Mouse (Mus musculus): ENCODE measurements around the gene Dtd1.
"Not testable (repeated sequence)": the region's sequence is repeated elsewhere in the genome, so short reads cannot be mapped to it uniquely, and the experiment has no call there.

The Dtd1 gene

DNA sequence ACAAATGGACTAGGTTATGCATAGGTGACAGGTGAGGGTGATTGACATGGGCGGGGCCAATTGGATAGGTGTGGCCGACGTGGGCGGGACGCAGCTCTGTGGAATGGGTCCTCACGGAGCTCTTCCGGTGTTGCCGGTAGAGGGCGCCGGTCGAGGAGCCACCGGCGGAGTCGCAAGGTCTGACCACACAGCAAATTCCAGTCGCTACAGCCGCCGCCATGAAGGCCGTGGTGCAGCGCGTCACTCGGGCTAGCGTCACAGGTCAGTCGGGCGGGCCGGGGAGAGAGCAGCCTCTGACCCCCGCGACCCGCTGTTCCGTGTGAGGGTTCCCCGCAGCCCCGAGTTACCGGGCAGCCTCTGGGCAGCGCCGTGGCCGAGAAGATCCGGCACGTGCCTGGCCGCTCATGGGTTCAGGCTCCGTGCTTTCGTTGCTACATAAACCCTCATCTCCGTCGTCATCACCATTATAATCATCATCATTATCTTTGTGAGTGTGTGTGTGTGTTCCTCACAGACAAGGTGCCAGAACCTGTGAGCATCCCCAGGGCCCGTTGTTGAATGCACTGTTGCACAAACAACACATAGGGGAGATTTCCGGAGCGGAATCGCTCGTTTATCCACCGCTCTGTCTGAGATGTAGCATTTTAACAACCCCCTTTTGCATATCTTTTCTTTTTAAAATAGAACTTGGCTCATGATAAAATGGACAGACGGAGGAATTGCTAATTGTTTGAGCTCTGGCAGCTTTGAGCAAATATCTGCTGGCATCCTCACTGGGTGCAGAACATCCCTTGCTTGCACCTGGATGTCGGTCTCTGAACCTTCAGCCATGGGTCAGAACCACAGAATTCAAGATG, at the start of gene Dtd1:
Dtd1 (plus strand) TSS at position 67 of the 857 bp plus-strand sequence.
- peak; percentile 90 to 92 for DNase-seq

DNA sequence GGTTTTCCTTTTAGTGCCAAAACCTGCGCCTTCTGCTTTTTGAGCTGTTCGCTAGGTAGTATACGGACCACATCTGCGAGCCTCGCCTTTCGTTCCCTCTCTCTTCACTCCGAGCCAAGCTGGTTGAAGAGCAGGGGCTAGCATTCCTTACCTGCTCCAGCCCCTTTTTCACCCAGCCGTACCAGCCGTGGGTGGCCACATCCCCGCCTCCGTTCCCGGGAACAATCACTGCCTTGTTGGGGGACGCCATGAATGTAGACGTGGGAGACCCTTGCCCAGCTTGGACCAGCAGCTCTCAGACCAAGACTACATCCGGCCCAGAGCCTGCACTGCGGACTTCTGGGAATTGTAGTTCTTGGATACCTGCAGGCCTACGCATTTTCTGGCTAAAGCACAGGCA, 49.2 kb upstream of the Dtd1 start, which contains the start of gene Rbbp9:
Rbbp9 (minus strand) TSS at position 341 of the 400 bp plus-strand sequence.
- peak; percentile 61 to 64 for DNase-seq

DNA sequence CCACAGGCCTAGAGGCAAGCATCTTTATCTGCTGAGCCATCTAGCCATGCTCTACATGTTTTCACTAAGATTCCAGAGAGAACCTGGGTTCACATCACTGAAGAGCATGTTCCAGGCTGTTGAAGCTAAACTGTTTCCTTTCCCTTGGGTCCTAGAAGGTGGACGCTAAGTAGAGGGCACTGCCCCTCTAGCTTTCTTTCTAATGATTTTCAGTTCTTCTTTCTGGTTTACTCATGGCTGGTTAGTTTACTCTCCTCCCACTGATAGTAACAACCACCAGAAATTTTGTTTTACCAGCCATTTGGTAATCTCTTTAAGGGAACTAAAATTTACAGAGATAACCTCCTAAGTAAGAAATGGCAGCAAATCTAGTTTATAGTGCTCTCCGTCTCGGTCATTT, 45.8 kb upstream of the Dtd1 start:
- no peak for DNase-seq

DNA sequence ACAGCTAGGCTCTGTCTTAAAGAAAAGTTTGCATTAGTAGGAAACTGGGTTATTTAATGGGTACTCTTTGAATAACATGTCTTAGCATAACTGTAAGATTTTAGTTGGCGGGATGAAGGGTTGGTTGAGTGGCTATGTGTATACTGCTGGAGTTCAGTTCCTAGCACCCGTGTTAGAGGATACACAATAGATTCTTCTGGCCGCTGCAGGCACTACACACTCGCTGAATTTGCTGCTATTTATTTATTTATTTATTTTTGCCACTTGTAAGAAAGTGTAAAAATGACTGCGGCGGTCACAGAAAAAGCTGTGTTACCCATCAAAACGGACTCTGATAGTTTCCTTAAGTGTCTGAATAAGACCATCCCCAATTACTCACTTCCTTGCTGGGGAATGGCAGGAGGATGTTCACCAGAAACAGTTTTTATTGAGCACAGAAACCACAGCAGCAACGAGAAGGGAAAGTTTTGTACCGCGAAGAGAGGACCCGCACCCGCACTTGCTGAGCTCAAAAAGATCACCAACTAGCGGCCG, 44.3 kb upstream of the Dtd1 start:
- no peak for DNase-seq

DNA sequence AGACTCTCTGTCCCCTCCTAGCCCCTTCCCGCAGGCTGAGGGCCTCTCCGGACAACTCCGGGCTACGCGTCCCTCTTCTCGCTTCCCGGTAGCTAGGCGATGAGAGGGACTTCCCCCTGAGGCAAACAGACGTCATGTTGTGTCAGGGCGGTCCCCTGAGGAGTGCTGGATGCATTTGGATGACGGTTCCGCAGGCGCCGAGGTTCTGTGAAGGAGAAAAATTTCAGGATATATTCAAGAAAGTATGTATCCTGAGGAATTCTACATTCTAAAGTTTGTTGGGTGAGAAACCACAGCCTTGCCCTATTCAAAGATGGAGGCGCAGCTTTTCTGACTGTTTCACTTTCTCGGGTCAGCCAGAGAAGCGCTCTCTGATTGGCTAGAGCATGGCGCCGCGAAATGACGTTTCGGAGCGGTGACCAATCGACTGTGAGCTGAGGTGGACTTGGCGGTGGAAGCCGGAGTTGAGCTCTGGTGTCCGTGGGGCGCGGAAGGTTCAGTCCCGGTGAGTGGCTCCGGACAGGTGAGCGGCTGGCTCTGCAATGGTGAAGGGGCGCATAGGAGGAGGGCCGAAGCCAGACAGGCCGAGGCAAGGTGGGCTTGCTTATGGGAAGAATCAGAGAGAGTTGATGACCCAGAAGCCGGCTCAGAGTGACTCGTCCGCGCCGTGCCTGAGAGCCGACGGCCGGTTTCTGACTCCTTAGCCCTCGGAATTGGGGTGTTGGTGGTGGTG, 43.7 kb upstream of the Dtd1 start, which contains the start of gene Sec23b:
Sec23b (plus strand) TSS at position 410 of the 733 bp plus-strand sequence.
- DNase-seq = peak; percentile 97 to 98

DNA sequence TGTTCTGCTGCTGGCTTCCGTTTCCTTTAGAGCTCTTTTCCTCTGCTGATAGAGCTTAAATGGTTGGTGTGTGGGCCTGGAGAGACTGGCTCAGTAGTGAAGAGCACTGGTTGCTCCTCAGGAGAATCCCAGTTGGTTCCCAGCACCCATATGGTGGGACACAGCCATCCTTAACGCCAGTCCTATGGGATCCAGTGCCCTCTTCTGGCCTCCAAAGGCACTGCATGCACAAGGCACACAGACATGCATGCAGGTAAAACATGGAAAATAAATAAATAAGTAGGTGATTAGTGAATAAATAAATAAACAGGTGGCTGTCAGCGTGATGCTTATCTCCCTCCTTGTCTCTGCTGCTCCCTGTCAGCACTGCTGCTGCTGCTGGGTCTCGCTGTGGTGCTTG, 11.0 kb upstream of the Dtd1 start:
- DNase-seq = no peak

DNA sequence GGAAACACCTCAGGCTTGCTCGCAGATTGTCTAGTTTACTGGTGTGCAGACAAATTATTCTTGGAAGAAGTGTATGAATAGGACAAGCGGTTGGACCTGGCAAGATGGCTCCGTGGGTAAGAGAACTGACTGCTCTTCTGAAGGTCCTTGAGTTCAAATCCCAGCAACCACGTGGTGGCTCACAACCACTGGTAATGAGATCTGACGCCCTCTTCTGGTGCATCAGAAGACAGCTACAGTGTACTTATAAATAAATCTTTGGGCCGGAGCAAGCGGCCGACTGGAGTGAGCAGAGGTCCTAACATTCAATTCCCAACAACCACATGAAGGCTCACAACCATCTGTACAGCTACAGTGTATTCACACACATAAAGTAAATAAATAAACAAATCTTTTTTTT, 6.7 kb upstream of the Dtd1 start:
- not testable (repeated sequence) for DNase-seq

DNA sequence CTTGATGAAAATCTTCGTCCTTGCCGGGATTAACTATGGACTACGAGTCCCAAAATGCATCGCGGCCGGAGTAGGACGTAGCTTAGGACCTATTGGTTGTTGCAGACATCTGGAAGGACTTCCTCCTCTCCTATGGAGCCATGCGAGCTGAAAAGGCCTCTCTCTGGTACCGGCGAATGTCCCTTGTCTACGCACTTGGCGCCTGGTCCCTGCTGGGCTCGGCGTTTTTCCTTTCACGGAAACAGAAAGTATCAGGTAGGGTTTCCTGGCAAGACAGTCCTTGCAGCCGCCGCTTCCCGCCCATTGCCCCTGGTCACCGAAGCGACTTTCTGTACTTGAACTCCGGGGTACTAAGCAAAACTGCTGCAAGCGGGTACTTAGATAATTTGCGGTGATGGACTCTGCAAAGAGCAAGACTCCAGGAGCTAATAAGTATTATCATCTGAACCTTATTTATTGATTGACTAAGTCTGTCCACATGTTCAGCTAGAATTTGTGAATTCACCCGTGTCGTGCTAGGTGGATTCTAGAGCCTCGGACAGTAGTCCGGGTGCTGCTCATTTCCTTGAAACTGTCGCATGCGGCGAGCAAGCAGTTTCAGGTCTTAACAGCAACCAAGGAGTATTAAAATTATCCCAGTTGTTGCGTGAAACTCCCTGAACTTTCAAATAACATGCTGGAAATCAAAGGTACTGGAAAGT, 5.6 kb upstream of the Dtd1 start, which contains the start of gene Smim26:
Smim26 (plus strand) TSS at position 104 of the 701 bp plus-strand sequence.
- peak; percentile 76 to 80 for DNase-seq

DNA sequence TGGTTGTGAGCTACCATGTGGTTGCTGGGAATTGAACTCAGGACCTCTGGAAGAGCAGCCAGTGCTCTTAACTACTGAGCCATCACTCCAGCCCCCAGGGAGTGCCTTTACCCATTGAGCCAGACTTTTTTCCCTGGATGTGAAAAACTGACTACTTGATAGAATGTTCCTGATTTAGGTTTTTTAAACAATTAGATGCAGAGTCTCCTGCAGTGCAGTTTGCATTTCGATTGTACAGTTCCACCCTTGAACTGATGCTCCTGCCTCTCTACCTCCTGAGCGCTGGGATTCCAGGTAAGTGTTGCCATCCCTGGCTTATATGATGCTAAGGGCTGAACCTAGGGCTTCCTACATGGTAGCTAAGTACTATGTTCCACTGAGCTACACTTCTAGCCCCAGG, 1.7 kb upstream of the Dtd1 start:
- no peak for DNase-seq

DNA sequence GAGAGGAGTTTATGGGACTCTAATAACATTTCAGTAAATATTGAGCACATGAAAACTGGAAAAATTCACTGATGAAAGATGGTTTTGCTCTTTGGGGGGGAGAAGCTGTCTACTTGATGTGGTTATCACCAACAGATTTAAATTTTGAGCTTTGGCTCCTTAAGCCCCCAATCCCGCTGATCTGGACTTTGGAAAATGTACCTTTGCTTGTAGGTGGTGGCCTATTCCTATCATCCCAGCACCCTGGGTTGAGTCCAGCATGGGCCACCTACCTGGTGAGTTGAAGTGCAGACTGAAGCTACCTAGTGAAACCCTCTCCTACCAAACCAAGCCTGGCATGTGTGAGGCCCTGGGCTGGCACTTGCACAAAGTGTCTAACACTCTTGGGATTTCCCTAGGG, 1.9 kb downstream of the Dtd1 start:
- DNase-seq = no peak

DNA sequence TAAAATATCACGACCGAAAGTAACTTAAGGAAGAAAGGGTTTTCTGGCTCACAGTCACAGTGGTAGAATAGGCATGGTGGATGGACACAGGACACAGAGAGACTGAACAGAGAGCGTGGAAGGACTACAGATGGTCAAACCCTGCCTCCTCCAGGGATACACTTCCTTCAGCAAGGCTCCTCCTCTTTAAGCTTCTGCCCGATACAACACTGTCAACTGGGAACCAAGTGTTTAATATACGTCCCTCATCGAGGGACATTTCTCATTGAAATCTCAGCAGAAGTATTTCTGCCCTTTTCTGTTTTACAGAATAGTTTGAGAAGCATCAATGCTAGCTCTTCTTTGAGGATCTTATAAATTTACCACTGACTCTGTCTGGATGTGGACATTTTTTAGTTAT, 14.3 kb downstream of the Dtd1 start:
- DNase-seq = no peak

DNA sequence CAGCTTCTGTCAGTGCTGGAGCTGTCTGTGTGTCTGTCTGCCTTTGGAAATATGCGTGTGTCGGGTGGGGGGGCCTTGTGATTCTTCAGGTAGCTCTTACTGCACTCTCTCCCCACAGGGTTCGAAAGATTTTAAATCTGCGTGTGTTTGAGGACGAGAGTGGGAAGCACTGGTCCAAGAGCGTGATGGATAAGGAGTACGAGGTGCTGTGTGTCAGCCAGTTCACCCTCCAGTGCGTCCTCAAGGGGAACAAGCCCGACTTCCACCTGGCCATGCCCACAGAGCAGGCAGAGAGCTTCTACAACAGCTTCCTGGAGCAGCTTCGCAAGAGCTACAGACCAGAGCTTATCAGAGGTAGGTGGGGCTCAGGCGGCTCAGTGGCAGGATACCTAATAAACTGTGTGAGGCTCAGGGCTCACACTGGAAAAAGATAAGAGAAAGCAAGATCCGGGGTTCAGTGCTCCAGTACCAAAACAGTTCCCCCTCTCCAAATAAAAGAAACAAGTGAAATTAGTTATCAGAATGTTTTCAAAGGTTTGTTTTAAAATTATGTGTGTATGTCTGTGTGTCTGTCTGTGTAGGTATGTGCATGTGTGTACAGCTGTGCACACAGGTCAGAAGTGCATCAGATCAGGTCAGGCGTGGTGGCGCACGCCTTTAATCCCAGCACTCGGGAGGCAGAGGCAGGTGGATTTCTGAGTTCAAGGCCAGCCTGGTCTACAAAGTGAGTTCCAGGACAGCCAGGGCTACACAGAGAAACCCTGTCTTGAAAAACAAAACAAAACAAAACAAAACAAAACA, 17.6 kb downstream of the Dtd1 start:
- DNase-seq = no peak

DNA sequence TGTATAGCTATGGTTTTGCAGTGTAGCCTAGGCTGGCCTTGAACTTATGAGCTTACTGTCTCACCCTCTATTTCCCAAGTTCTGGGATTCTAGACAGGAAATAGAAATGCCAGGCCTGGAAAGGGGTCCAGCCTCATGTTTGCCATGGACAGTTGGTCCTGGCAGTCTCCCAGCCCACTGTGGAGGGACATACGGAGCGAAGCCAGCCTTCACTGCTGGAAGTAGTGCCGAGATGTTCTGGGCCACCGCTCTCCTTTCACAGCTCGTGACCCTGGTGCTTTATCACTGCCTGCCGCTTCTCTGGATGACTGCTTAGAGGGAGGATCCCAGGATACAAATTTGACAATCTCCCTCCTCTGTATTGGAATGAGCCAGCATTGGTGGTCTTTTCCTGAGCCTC, 21.8 kb downstream of the Dtd1 start:
- no peak for DNase-seq

DNA sequence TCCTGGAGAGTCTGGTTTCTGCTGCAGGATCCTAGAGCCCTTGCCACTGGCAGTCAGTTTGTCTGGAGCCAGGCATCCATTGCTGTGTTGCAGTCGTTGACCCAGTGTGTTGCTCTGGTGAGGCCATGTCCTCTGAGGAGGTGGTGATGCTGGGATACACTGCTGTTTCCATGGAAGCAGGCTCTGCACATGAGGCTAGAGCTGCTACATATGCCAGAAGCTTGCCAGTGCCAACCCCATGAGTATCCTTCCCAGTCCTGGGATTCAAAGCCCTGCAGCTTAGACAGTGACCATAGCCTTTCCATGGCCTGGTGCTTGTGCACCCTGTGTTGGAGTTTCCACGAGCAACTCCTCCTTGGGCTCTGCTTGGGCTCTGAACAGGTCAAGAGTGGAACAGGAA, 33.9 kb downstream of the Dtd1 start:
- no peak for DNase-seq

DNA sequence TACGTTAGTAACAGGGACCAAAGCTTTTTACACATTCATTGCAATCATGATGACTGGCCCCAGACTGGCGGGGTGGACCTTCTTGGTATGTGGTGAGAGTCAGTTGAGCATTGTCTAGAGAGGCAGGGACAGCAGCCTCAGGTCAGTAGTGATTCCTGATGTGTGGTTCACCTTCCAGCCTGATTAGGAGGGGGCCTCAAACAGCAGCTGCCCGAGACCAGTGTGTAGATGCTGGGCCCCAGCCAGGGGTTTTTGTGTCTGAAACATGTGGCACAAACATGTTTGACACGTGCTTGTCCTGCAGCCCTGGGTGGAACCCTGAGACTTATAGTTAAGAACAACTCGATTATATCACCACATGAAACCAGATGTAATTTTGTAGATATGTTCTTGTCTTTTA, 34.5 kb downstream of the Dtd1 start:
- DNase-seq = no peak

DNA sequence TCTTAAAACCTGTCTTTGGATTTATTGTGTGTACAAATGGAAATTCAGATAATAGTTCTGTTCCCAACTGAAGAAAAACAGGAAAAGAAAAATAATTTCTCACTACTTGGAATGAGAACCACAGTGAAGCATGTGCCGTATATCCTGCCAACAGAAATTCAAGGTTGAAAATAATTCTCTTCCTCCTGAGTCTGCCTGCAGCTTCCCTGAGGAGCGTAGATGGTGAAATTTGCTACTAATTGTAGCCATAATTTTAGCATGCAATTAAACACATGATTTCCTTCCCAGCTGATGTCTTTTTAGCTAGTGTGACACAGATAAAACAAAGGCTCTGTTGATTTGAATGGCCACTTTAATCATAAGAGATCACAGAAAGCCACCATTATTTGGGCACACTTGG, 35.0 kb downstream of the Dtd1 start:
- DNase-seq = no peak

DNA sequence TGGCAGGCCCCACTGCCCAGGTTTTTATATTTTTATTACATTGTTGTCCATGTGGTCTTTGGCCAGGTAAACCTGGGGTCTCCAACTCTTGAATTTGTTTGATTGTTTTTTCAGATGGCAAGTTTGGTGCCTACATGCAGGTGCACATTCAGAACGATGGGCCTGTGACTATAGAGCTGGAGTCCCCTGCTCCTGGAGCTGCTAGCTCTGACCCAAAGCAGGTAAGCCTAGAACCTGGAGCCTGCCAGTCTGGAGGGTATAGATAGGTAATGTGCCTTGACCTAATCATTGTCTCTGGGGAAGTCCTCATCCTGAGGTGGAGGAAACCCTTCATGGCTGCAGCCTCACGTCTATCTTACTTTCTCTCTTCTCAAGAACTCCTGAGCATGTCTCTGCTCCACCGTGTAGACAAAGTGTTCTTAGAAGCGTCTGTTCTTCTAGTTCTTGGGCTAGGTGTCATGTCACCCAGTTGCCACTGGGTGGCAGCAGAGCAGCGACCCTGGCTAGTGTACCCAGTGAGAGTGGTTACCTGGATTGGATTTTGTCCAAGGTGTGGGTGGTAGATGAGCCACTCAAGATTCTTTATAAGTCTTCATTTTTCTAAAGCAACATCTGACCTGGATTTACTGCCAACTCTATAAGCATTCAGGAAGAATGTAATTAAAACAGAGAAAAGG, 36.1 kb downstream of the Dtd1 start:
- peak; percentile 52 to 68 for DNase-seq

DNA sequence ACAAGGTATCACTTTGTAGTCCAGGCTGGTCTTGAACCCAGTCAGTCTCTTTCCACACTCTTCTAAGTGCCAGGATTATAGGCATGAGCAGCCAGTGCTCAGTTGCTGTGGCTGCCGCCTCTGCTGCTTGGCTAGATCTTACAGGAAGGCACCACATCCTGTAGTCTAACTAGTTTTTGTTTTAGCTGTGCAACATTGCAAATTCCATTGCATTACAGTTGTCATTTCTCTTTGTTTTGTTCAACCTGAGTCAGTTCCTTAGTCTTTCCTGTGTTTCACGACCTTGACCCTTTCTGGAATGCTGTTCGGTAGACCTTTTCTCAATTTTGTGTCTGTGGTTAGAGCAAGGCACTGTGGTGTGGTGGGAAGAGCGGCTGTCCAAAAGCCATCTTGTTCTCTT, 37.5 kb downstream of the Dtd1 start:
- no peak for DNase-seq

DNA sequence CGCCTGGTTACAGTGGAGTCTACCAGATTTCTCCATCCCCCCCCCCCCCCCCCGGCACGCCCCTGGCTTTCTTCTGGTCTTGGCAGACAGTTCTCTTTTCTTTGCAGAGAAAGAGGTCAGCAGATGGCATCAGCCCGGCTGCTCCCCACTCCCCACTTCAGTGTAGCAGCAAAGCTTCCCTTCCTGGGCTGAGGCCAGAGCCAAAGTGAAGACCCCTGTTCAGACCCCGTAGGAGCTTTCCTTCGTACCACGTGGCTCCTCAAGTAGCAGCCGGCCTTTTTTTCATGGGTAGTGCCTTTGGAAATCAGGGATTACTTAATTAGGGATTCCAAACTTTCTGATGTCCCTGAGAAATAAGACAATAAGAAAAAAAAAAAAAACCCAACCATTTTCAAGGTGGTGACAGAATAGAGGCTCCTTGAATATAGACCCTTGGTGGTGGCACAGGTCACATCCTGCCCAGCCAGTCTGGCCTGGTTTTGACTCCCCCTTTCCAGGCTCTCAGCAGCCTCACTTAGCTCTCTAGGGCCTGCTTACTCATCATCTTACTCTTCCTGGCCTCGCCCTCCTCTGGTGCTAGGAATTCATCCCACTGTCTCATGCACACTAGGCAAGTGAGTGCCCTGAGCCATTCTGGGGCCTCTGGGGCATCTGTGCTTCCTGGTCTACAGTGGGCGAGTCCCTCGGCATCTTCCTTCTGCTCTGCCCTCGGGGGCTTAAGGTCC, 38.1 kb downstream of the Dtd1 start:
- DNase-seq = no peak

DNA sequence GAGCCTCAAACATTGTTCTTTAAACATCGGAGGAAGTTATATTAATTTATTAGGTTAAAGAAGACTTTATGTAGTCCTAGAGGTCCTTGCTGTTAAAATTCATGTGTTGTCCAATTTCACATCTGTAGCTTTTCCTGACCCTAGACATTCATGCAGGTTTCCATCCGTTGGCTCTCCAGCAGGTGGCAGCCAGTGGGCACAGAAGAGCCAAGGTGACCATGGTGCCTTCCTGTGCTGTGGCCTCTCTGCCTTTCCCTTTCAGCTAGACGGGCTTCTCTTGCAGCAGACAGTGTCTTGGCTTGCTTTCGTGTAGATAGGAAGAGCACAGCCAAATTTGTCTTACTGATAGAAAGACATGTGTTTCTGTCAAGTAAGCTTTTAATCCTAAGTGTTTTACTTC, 39.0 kb downstream of the Dtd1 start:
- peak; percentile 18 to 39 for DNase-seq

DNA sequence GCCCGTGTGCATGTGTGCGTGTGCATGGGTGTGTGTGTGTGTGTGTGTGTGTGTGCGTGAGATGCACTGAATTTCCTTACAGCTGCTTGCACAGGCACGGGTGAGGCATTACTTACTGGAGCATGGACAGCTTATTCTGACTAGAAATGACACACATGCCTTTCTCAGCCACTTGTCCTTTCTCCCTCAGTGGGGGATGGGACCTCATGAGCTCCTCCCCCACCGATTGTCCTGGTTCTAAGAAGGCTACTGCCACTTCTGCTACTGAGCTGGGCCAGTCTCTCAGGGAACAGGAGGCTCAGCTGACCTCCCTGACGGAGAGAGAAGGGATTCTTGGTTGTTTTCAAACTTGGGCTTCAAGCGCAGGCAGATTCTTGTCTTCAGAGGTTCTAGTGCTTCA, 40.4 kb downstream of the Dtd1 start:
- DNase-seq = no peak

All from lung, postnatal 4 days (tissue).